Mouse (Mus musculus) liver, postnatal 0 days (tissue): ENCODE data around the gene Lhfp. TPM values are rescaled to one million over a fixed set of nuclear protein-coding genes. Genes with fewer than 3 reads are reported as not detected.

Source experiments
- ATAC-seq: fragments of 200-750 bp; cut with Nextera tagmentation; 2 replicates; pipeline ENCODE4 v1.8.0; 2017; ENCODE audit warnings: mild to moderate bottlenecking, moderate library complexity
- DNase-seq: peaks from one replicate; pipeline ENCODE4 v3.0.0-alpha.2; 2016
- H3K27ac ChIP-seq: fragments of 300-500 bp; sonication (generic); 2 replicates; pipeline ENCODE4 v1.5.1; 2014; ENCODE audit warnings: antibody characterized with exemption, moderate library complexity, mild to moderate bottlenecking, low read depth
- H3K27me3 ChIP-seq: fragments of 300-500 bp; sonication (generic); 2 replicates; pipeline ENCODE4 v1.6.1; 2014; ENCODE audit warnings: low read length, control low read depth, mixed read lengths; ENCODE audit not compliant: insufficient read depth
- H3K36me3 ChIP-seq: fragments of 300-500 bp; sonication (generic); replicated peaks from 2 replicates; pipeline ENCODE4 v1.6.1; 2014; ENCODE audit warnings: mild to moderate bottlenecking, control low read depth, low read length, moderate library complexity, mixed read lengths; ENCODE audit not compliant: insufficient read depth
- H3K4me1 ChIP-seq: fragments of 300-500 bp; sonication (generic); 2 replicates; pipeline ENCODE4 v1.6.1; 2014; ENCODE audit warnings: antibody characterized with exemption, mild to moderate bottlenecking, control low read depth; ENCODE audit not compliant: insufficient read depth
- H3K4me2 ChIP-seq: fragments of 300-500 bp; sonication (generic); 2 replicates; pipeline ENCODE4 v1.6.1; 2014; ENCODE audit warnings: low read depth, mild to moderate bottlenecking, low read length, moderate library complexity, mixed read lengths
- H3K4me3 ChIP-seq: fragments of 300-500 bp; sonication (generic); 2 replicates; pipeline ENCODE4 v1.5.1; 2014; ENCODE audit warnings: low read depth, low read length
- H3K9ac ChIP-seq: fragments of 300-500 bp; sonication (generic); replicated peaks from 2 replicates; pipeline ENCODE4 v1.6.1; 2014; ENCODE audit warnings: mild to moderate bottlenecking, moderate library complexity
- H3K9me3 ChIP-seq: fragments of 300-500 bp; sonication (generic); 2 replicates; pipeline ENCODE4 v1.6.1; 2016; ENCODE audit warnings: mild to moderate bottlenecking, control low read depth, low read length, mixed read lengths
- CTCF ChIP-seq: sonication (generic); IDR thresholded peaks from 2 replicates; pipeline ENCODE4 v1.5.1; 2016; ENCODE audit warnings: antibody characterized with exemption, low read depth
- EP300 ChIP-seq: IDR thresholded peaks from 2 replicates; pipeline ENCODE4 v1.6.1; 2016; ENCODE audit warnings: antibody characterized with exemption, low read depth, mild to moderate bottlenecking
- WGBS: fragments of 180-500 bp; shearing (Covaris S2); extraction: QIAGEN DNeasy Blood & Tissue Kit; methylation state at CpG from one replicate; pipeline ENCODE4 v1.1.7; 2014; ENCODE audit not compliant: insufficient replicate concordance; 5-methylcytosine and 5-hydroxymethylcytosine counted together
- polyA plus RNA-seq: library from polyadenylated mRNA; unstranded; fragments of >200 nt; fragmentation: Nextera tagmentation; extraction: Ambion mirVana; gene quantifications from 2 replicates; pipeline ENCODE4 v1.2.1, GENCODE M21; 2015

The Lhfp gene
- polyA plus RNA-seq, 1 experiment from 2014 or later: 10.4 TPM

DNA sequence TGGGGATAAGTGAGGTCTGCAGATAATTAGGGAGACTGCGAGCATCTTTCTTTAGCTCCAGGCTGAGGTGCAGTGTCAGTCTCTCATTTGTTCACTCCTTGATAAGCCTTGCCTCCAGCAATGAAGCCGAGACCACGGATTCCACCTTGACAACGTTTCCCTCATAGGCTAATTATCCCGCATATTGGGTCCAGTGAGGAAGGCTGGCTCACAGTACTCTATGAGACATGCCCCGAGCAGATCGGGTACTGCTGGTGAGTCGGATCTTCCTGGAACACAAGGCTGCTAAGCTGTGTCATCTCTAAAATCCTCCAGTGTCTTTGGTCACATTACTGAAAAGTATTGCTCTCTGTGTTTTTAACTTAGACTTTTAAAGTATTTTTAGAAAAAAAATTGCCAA lies 158.8 kb downstream of the Lhfp start:
- no peak for ATAC-seq
- no peaks in the 10 kb centered on the region for H3K4me1 ChIP-seq
- no peaks in the 10 kb centered on the region for H3K27me3 ChIP-seq
- H3K4me3 ChIP-seq: no peak overlapping the region
- no peaks in the 10 kb centered on the region for H3K36me3 ChIP-seq
- 82% methylated on average over 8 of the region's 8 CpGs for WGBS
- DNase-seq: no peak
- H3K9me3 ChIP-seq: no peaks in the 10 kb centered on the region
- no peak overlapping the region for H3K27ac ChIP-seq
- no peak overlapping the region for H3K4me2 ChIP-seq
- no peak overlapping the region for H3K9ac ChIP-seq
- TF ChIP-seq CTCF: no peak
- TF ChIP-seq EP300: no peak

DNA sequence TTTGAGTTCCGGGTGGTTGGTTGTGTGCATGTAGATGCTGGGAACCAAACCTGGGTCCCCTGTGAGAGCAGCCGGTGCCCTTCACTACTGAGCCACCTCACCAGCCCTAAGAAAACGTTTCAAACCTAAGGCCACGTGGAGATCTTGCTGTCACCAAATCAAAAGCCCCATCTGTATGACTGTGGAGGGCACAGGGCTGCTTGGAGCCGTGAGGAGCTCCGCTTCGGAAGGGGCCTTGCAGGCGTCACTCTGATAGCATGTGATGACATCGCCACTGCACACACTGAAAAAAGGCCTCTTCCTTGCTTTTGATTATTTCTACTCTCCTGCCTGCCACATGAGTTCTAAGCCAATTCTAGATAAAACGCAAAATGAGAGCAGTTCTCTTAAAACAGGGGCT lies 159.5 kb downstream of the Lhfp start:
- TF ChIP-seq EP300 (no peak), CTCF (no peak)
- Histone ChIP-seq H3K9me3 (no peaks in the 10 kb centered on the region), H3K4me3 (no peak overlapping the region), H3K4me1 (no peaks in the 10 kb centered on the region), H3K27me3 (no peaks in the 10 kb centered on the region), H3K27ac (no peak overlapping the region), H3K36me3 (no peaks in the 10 kb centered on the region), H3K9ac (no peak overlapping the region), H3K4me2 (no peak overlapping the region)
- no peak for ATAC-seq
- 73% methylated on average over 10 of the region's 10 CpGs for WGBS
- no peak for DNase-seq

DNA sequence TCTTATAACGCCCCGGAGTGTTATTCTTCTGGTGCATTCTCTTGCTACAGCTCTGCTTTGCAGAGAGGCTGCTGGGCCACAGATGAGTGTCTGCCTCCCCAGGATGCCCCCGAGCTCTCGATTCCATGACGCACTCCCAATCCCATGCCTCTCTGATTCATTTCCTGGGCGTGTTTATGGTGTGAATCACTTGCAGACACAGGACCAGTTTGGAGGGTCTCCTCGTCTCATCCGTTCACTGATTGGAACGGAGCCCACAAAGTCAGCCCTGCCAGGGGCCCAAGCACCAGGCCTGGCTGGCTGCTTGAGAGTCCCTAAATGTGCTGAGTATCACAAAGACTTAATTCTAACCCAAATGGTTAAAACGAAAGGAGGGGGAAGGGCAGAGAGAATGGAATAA lies 160.3 kb downstream of the Lhfp start:
- no peak overlapping the region for H3K9ac ChIP-seq

DNA sequence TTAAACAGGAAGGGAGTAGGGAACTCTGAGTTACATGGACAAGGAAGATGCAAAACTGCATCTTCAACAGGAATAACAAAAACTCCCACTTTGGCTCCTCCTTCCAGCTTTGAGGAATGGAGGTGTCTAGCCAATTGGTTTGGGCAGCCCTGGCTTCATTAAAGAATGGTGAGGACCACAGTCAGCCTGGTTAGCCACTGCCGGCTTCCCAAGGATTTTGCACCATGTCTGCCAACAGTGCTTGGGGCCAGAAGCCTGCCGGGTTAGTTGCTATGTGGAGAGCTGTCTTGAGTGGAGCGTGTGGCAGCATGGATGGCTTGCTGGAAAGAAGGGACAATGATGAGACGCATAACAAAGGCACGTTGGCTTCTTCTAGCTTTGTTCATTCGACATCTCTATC lies 160.9 kb downstream of the Lhfp start:
- H3K4me1 ChIP-seq: no peaks in the 10 kb centered on the region
- no peak overlapping the region for H3K27ac ChIP-seq
- no peaks in the 10 kb centered on the region for H3K27me3 ChIP-seq
- H3K4me3 ChIP-seq: no peak overlapping the region
- H3K9ac ChIP-seq: no peak overlapping the region
- TF ChIP-seq CTCF (no peak), EP300 (no peak)
- WGBS: 71% methylated on average over 6 of the region's 6 CpGs
- no peak overlapping the region for H3K4me2 ChIP-seq
- DNase-seq (no peak), ATAC-seq (no peak)
- no peaks in the 10 kb centered on the region for H3K9me3 ChIP-seq
- H3K36me3 ChIP-seq: no peaks in the 10 kb centered on the region

More for the DNA sequence above, 160.3 kb downstream of the Lhfp start:
- H3K9me3 ChIP-seq: no peaks in the 10 kb centered on the region
- no peak overlapping the region for H3K27ac ChIP-seq
- no peak overlapping the region for H3K4me3 ChIP-seq
- no peaks in the 10 kb centered on the region for H3K36me3 ChIP-seq
- no peak for ATAC-seq
- H3K4me2 ChIP-seq: no peak overlapping the region
- H3K27me3 ChIP-seq: no peaks in the 10 kb centered on the region
- no peaks in the 10 kb centered on the region for H3K4me1 ChIP-seq
- WGBS: 66% methylated on average over 10 of the region's 10 CpGs
- no peak for TF ChIP-seq EP300
- TF ChIP-seq CTCF: no peak
- no peak for DNase-seq

DNA sequence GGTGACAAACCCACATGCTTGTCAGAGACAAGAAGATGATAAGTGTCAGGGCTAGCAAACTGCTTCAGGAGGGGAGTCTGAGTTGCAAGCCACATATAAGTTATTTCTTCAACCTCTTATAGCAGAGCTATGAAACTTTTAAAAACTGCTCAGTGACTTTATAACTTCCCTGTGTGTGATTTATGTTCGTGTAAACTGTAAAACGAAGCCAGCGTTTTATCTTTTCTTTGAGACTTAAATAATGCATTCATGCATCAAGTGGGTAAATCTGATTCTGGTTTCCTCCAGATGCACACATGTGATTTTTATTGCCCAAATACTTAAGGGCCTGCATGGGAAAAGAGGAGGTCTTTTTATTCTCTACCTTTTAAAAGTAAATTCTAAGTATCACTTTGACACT lies 161.4 kb downstream of the Lhfp start:
- DNase-seq (no peak), ATAC-seq (no peak)
- TF ChIP-seq EP300 (no peak), CTCF (no peak)

DNA sequence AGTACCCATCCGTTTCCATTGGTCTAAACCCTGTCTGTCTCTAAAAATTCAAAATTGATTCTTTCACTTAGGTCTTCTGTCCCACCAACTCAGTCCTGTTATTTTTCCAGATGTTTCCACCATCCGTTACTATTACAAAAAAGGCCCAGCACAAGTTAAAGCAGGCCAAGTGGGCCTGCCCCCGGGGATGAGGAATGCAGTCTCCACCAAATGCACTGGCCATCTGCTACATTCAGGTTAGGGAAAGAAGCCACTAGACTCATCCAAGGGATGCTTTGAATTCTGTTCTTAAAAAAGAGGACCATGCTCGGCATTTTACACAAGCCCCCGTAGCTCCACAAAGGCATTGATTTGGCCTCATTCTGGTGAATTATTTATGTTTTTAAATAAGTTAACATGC lies 162.3 kb downstream of the Lhfp start:
- no peaks in the 10 kb centered on the region for H3K9me3 ChIP-seq
- 74% methylated on average over 5 of the region's 5 CpGs for WGBS
- no peak overlapping the region for H3K27ac ChIP-seq
- no peaks in the 10 kb centered on the region for H3K27me3 ChIP-seq
- no peaks in the 10 kb centered on the region for H3K36me3 ChIP-seq
- TF ChIP-seq EP300: no peak
- no peak for TF ChIP-seq CTCF
- ATAC-seq (no peak), DNase-seq (no peak)
- no peak overlapping the region for H3K4me3 ChIP-seq
- no peak overlapping the region for H3K4me2 ChIP-seq
- no peak overlapping the region for H3K9ac ChIP-seq
- no peaks in the 10 kb centered on the region for H3K4me1 ChIP-seq

More for the DNA sequence above, 161.4 kb downstream of the Lhfp start:
- 58% methylated on average over 3 of the region's 3 CpGs for WGBS
- Histone ChIP-seq H3K4me2 (no peak overlapping the region), H3K4me3 (no peak overlapping the region), H3K4me1 (no peaks in the 10 kb centered on the region), H3K9me3 (no peaks in the 10 kb centered on the region), H3K27me3 (no peaks in the 10 kb centered on the region), H3K9ac (no peak overlapping the region), H3K27ac (no peak overlapping the region), H3K36me3 (no peaks in the 10 kb centered on the region)

DNA sequence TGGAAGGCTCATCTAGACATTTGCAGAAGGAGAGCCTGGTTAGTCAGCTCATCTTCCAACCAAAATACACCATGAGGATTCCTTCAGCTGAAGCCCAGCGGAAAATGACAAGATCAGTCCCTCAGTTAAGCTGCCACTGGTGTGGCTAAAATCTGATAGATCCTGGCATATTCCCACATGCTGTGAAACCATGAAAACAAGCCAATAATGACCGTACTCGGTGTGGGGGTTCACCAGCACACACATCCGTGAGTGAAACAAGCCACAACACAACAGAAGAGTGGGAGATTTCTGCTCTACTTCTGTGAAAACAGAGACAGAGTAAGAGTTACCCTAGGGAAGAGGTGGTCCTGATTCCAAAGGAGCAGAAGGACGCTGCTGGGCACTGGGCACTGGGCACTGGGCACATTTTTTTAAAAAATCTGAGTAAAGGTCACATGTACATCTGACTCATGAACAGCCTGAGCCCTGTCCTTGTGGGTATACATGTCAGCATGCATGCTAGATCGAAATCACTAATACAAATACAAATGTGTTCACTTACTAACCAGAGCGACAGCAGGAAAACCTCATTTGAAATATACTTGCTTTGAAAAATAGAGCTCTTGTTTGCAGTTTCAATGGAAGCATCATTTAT lies 163.1 kb downstream of the Lhfp start:
- DNase-seq (no peak), ATAC-seq (no peak)
- H3K4me2 ChIP-seq: no peak overlapping the region
- no peak overlapping the region for H3K9ac ChIP-seq
- H3K27ac ChIP-seq: no peak overlapping the region
- H3K4me3 ChIP-seq: no peak overlapping the region
- no peaks in the 10 kb centered on the region for H3K27me3 ChIP-seq
- H3K4me1 ChIP-seq: no peaks in the 10 kb centered on the region
- H3K9me3 ChIP-seq: no peaks in the 10 kb centered on the region
- TF ChIP-seq EP300: no peak
- no peak for TF ChIP-seq CTCF
- WGBS: 72% methylated on average over 7 of the region's 7 CpGs
- no peaks in the 10 kb centered on the region for H3K36me3 ChIP-seq
